Comparison of ENCODE assay signal across 8 mouse cellular contexts in genomic region chr6:38297580-38298245, GRCm38 (mm10). TPM values are rescaled to one million over a fixed set of nuclear protein-coding genes. Genes with fewer than 3 reads are reported as not detected.
DNase-seq lines count a peak whose midpoint lies in the region; ATAC-seq and TF ChIP-seq lines count a peak whose summit lies in the region.

No protein-coding gene starts in this region.

- 0 out of 2 replicates have a peak, but pooled peaks cover 4% of the 10 kb centered on the region for H3K4me1 ChIP-seq in heart, postnatal 0 days (ENCODE audit: control insufficient read depth, insufficient read depth)
- H3K4me1 ChIP-seq in hindbrain, embryonic 15.5 days (replicated peaks) = peaks cover 16% of the 10 kb centered on the region
- H3K4me1 ChIP-seq in midbrain, embryonic 14.5 days (ENCODE audit: control insufficient read depth, insufficient read depth, low read length) = peaks cover 13% of the 10 kb centered on the region; the same call in 1 of the 2 replicates

- no peak for DNase-seq in heart, postnatal 0 days (ENCODE audit: low spot score)
- DNase-seq in heart, postnatal 14 days = no peak
- peak; percentile 24 for DNase-seq in brain, embryonic 14.5 days (ENCODE audit: low read depth)
- DNase-seq in midbrain, embryonic 14.5 days = no peak
- DNase-seq in adipocyte (ENCODE audit: low spot score) = no peak
- no peak for DNase-seq in thymus, postnatal 25 days

- peak overlapping the region; percentile 78 for H3K4me2 ChIP-seq in heart, postnatal 0 days (ENCODE audit: low read depth, low read length)
- peak overlapping the region; percentile 55 for H3K4me2 ChIP-seq in hindbrain, embryonic 15.5 days
- peak overlapping the region; percentile 76 for H3K4me2 ChIP-seq in midbrain, embryonic 14.5 days (ENCODE audit: low read length)

- peaks cover 34% of the 10 kb centered on the region for H3K36me3 ChIP-seq in heart, postnatal 0 days (replicated peaks; ENCODE audit: control insufficient read depth, insufficient read depth, low read length)
- H3K36me3 ChIP-seq in hindbrain, embryonic 15.5 days = peaks cover 16% of the 10 kb centered on the region
- peaks cover 23% of the 10 kb centered on the region for H3K36me3 ChIP-seq in midbrain, embryonic 14.5 days (ENCODE audit: control insufficient read depth, insufficient read depth, low read length)

- 0 out of 2 replicates have a peak, but pooled peaks cover under 1% of the 10 kb centered on the region for H3K9me3 ChIP-seq in heart, postnatal 0 days (replicated peaks; ENCODE audit: control insufficient read depth, low read length)
- no peaks in the 10 kb centered on the region for H3K9me3 ChIP-seq in hindbrain, embryonic 15.5 days
- H3K9me3 ChIP-seq in midbrain, embryonic 14.5 days (ENCODE audit: control insufficient read depth, low read length) = no peaks in the 10 kb centered on the region

- no peak for TF ChIP-seq EP300 in heart, postnatal 0 days (IDR thresholded peaks at IDR 0.05; ENCODE audit: low read depth)

- H3K9ac ChIP-seq in heart, postnatal 0 days (replicated peaks; ENCODE audit: low read depth, low read length) = peak overlapping the region; percentile 89; the same call in 1 of the 2 replicates
- peak overlapping the region; percentile 83 for H3K9ac ChIP-seq in hindbrain, embryonic 15.5 days
- H3K9ac ChIP-seq in midbrain, embryonic 14.5 days (replicated peaks; ENCODE audit: low read length) = peak overlapping the region; percentile 95

- 48% methylated on average over 12 of the region's 12 CpGs for WGBS in heart, postnatal 0 days
- 43% methylated on average over 12 of the region's 12 CpGs for WGBS in hindbrain, embryonic 15.5 days
- WGBS in midbrain, embryonic 14.5 days = 43% methylated on average over 12 of the region's 12 CpGs

- TF ChIP-seq CTCF in heart, postnatal 0 days (IDR thresholded peaks at IDR 0.05; ENCODE audit: low read depth) = no peak
- no peak for TF ChIP-seq CTCF in brain, embryonic 14.5 days (IDR thresholded peaks at IDR 0.05; ENCODE audit: borderline replicate concordance, extremely low read depth, insufficient read depth, insufficient read length)

- intact Hi-C loops in heart, postnatal 14 days (cut with DNase I) = loop anchor here (2.0 kb wide), 2 partner anchors 43 to 137 kb away; partner anchors contain the start of gene D630045J12Rik

- H3K27ac ChIP-seq in heart, postnatal 0 days (ENCODE audit: low read depth) = peak overlapping the region; percentile 93
- H3K27ac ChIP-seq in hindbrain, embryonic 15.5 days (replicated peaks) = peak overlapping the region; percentile 93
- H3K27ac ChIP-seq in midbrain, embryonic 14.5 days (replicated peaks; ENCODE audit: low read depth, low read length) = peak overlapping the region; percentile 96

- no peak for ATAC-seq in heart, postnatal 0 days (ENCODE audit: insufficient read depth, low read depth)
- ATAC-seq in hindbrain, embryonic 15.5 days (ENCODE audit: low FRiP score, low read depth) = no peak
- ATAC-seq in midbrain, embryonic 14.5 days (ENCODE audit: low FRiP score, low TSS enrichment) = no peak
- no peak for ATAC-seq in activated CD4-positive, CD25-positive, alpha-beta regulatory T cell, adult 4 months

- TF ChIP-seq POLR2A in brain, embryonic 14.5 days (IDR thresholded peaks at IDR 0.05; ENCODE audit: borderline replicate concordance, extremely low read depth, insufficient read depth, insufficient read length, poor library complexity, severe bottlenecking) = no peak

- no peaks in the 10 kb centered on the region for H3K27me3 ChIP-seq in heart, postnatal 0 days (ENCODE audit: control insufficient read depth, insufficient read depth, low read length)
- H3K27me3 ChIP-seq in hindbrain, embryonic 15.5 days = no peaks in the 10 kb centered on the region
- no peaks in the 10 kb centered on the region for H3K27me3 ChIP-seq in midbrain, embryonic 14.5 days (ENCODE audit: control insufficient read depth, insufficient read depth, low read length)

- peak overlapping the region; percentile 98 for H3K4me3 ChIP-seq in heart, postnatal 0 days (ENCODE audit: low read depth, low read length)
- H3K4me3 ChIP-seq in hindbrain, embryonic 15.5 days = peak overlapping the region; percentile 71
- peak overlapping the region; percentile 78 for H3K4me3 ChIP-seq in midbrain, embryonic 14.5 days (replicated peaks; ENCODE audit: low read depth, low read length)

RNA-seq across cellular contexts. Expression of gene Zc3hav1l, which starts 1.3 kb away (rescaled TPM):
- 4.7 and 7.3 TPM in 2 replicates for total RNA-seq in heart, postnatal 0 days (2014; rRNA removed; ENCODE audit: low replicate concordance)
- 2.2 TPM in 2 replicates for polyA plus RNA-seq in heart, postnatal 0 days (2015; fragmentation: Nextera tagmentation; extraction: Ambion mirVana)
- 1 to 10 TPM; 3.4 to 3.8 TPM for total RNA-seq in heart, postnatal 14 days (2021)
- 29.6 and 33.9 TPM in 2 replicates for polyA plus RNA-seq in brain, embryonic 14.5 days (2012; rRNA removed)
- 7.4 and 7.8 TPM in 2 replicates for polyA plus RNA-seq in hindbrain, embryonic 15.5 days (2015; fragmentation: Nextera tagmentation; extraction: Ambion mirVana)
- polyA plus RNA-seq in midbrain, embryonic 14.5 days (2014; fragmentation: Nextera tagmentation; extraction: Ambion mirVana) = 8.1 and 10.2 TPM in 2 replicates
- under 1 TPM; 0.54 to 0.58 TPM for polyA plus RNA-seq in activated CD4-positive, CD25-positive, alpha-beta regulatory T cell, adult 4 months (2017; shearing (Covaris generic))

RNA-seq across cellular contexts. Expression of gene D630045J12Rik, which starts 43.9 kb away (rescaled TPM):
- 1.0 and 2.8 TPM in 2 replicates for total RNA-seq in heart, postnatal 0 days (2014; rRNA removed; ENCODE audit: low replicate concordance)
- 0.29 and 0.38 TPM in 2 replicates for polyA plus RNA-seq in heart, postnatal 0 days (2015; fragmentation: Nextera tagmentation; extraction: Ambion mirVana)
- total RNA-seq in heart, postnatal 14 days (2021) = 1 to 10 TPM; 1.7 TPM
- polyA plus RNA-seq in brain, embryonic 14.5 days (2012; rRNA removed) = 34.9 and 50.5 TPM in 2 replicates
- 15.2 and 16.9 TPM in 2 replicates for polyA plus RNA-seq in hindbrain, embryonic 15.5 days (2015; fragmentation: Nextera tagmentation; extraction: Ambion mirVana)
- polyA plus RNA-seq in midbrain, embryonic 14.5 days (2014; fragmentation: Nextera tagmentation; extraction: Ambion mirVana) = 19.6 and 21.5 TPM in 2 replicates
- under 1 TPM; 0.08 to 0.13 TPM for polyA plus RNA-seq in activated CD4-positive, CD25-positive, alpha-beta regulatory T cell, adult 4 months (2017; shearing (Covaris generic))

RNA-seq across cellular contexts. Expression of gene Zc3hav1, which starts 56.7 kb away (rescaled TPM):
- 19.2 and 28.9 TPM in 2 replicates for total RNA-seq in heart, postnatal 0 days (2014; rRNA removed; ENCODE audit: low replicate concordance)
- 8.2 and 9.1 TPM in 2 replicates for polyA plus RNA-seq in heart, postnatal 0 days (2015; fragmentation: Nextera tagmentation; extraction: Ambion mirVana)
- 10 to 100 TPM; 16.9 to 18.8 TPM for total RNA-seq in heart, postnatal 14 days (2021)
- 0.90 and 1.5 TPM in 2 replicates for polyA plus RNA-seq in brain, embryonic 14.5 days (2012; rRNA removed)
- polyA plus RNA-seq in hindbrain, embryonic 15.5 days (2015; fragmentation: Nextera tagmentation; extraction: Ambion mirVana) = 1.3 and 1.5 TPM in 2 replicates
- 0.74 and 1.8 TPM in 2 replicates for polyA plus RNA-seq in midbrain, embryonic 14.5 days (2014; fragmentation: Nextera tagmentation; extraction: Ambion mirVana)
- polyA plus RNA-seq in activated CD4-positive, CD25-positive, alpha-beta regulatory T cell, adult 4 months (2017; shearing (Covaris generic)) = 100 to 1,000 TPM; 172 to 188 TPM

Comparison
In these comparisons a context has a peak if more than half of its experiments do, and no peak if none do; other contexts are left out.
1. RNA of gene D630045J12Rik, which starts 43.9 kb away (polyA plus RNA-seq): 34.9 to 50.5 TPM in brain, embryonic 14.5 days, 19.6 to 21.5 TPM in midbrain, embryonic 14.5 days and 15.2 to 16.9 TPM in hindbrain, embryonic 15.5 days; 0.29 to 0.38 TPM in heart, postnatal 0 days and 0.08 to 0.13 TPM in activated CD4-positive, CD25-positive, alpha-beta regulatory T cell, adult 4 months; every median in the first group is over 10 times any median in the second.
2. RNA of gene Zc3hav1, which starts 56.7 kb away (polyA plus RNA-seq): 172 to 188 TPM in activated CD4-positive, CD25-positive, alpha-beta regulatory T cell, adult 4 months; 8.2 to 9.1 TPM in heart, postnatal 0 days, 0.74 to 1.8 TPM in midbrain, embryonic 14.5 days, 0.90 to 1.5 TPM in brain, embryonic 14.5 days and 1.3 to 1.5 TPM in hindbrain, embryonic 15.5 days; every median in the first group is over 10 times any median in the second.
3. Peak in every context shown above with its lines, with median percentiles within 50 percentile points of each other: H3K27ac ChIP-seq, H3K4me2 ChIP-seq, H3K4me3 ChIP-seq and H3K9ac ChIP-seq.